Mouse (Mus musculus): ENCODE measurements at regions not wholly inside any gene's neighbourhood (a gene's known extent, or its start where the extent isn't known, plus 50 kb on each side); places are given as distances from the start of the nearest gene placed in this dataset.
A peak's percentile ranks its signal among the peaks of the same experiment; 100 is the strongest.

- intact Hi-C loops (cut with DNase I): no loop called here
- no peak for TF ChIP-seq CTCF (IDR thresholded peaks at IDR 0.05)
- no peak for DNase-seq
- H3K4me3 ChIP-seq: no peak overlapping the region
- H3K27ac ChIP-seq: no peak overlapping the region
Observed at GRCm38 (mm10) chr2:79555395-79555794, 79.8 kb upstream of the Itprid2 start.

- H3K4me3 ChIP-seq: no peak overlapping the region
- DNase-seq: no peak
- intact Hi-C loops (cut with DNase I): no loop called here
- no peak for TF ChIP-seq CTCF (IDR thresholded peaks at IDR 0.05)
- H3K27ac ChIP-seq: no peak overlapping the region
Observed at GRCm38 (mm10) chr2:79557361-79557760, 77.8 kb upstream of the Itprid2 start.

GRCm38 (mm10) chr2:79566280-79566933 is 68.7 kb upstream of the Itprid2 start:
- no peak overlapping the region for H3K4me3 ChIP-seq
- TF ChIP-seq CTCF (IDR thresholded peaks at IDR 0.05): no peak
- intact Hi-C loops (cut with DNase I): loop anchor here (5.0 kb wide), 1 partner anchor 76 kb away; no protein-coding TSS in a partner anchor
- DNase-seq: no peak
- peak overlapping the region; percentile 79 for H3K27ac ChIP-seq

- Histone ChIP-seq H3K27ac (peak overlapping the region; percentile 79), H3K4me3 (no peak overlapping the region)
- intact Hi-C loops (cut with DNase I): loop anchor here (5.0 kb wide), 1 partner anchor 75 kb away; no protein-coding TSS in a partner anchor
- DNase-seq: no peak
- TF ChIP-seq CTCF (IDR thresholded peaks at IDR 0.05): no peak
Observed at GRCm38 (mm10) chr2:79567413-79567934, 67.7 kb upstream of the Itprid2 start.

GRCm38 (mm10) chr2:79569663-79570062 is 65.5 kb upstream of the Itprid2 start:
- H3K4me3 ChIP-seq: no peak overlapping the region
- DNase-seq: no peak
- intact Hi-C loops (cut with DNase I): loop anchor here (5.0 kb wide), 2 partner anchors 58 to 73 kb away; no protein-coding TSS in a partner anchor
- H3K27ac ChIP-seq: no peak overlapping the region
- TF ChIP-seq CTCF (IDR thresholded peaks at IDR 0.05): no peak

- intact Hi-C loops (cut with DNase I): loop anchor here (5.0 kb wide), 1 partner anchor 55 kb away; no protein-coding TSS in a partner anchor
- no peak for TF ChIP-seq CTCF (IDR thresholded peaks at IDR 0.05)
Observed at GRCm38 (mm10) chr2:79571910-79572309, 63.2 kb upstream of the Itprid2 start.

GRCm38 (mm10) chr2:79575074-79575473 is 60.1 kb upstream of the Itprid2 start:
- intact Hi-C loops (cut with DNase I): no loop called here
- no peak for DNase-seq
- Histone ChIP-seq H3K4me3 (no peak overlapping the region), H3K27ac (no peak overlapping the region)
- TF ChIP-seq CTCF (IDR thresholded peaks at IDR 0.05): no peak

More at GRCm38 (mm10) chr2:79571910-79572309, 63.2 kb upstream of the Itprid2 start:
- Histone ChIP-seq H3K27ac (no peak overlapping the region), H3K4me3 (no peak overlapping the region)
- no peak for DNase-seq

- DNase-seq: no peak
- intact Hi-C loops (cut with DNase I): no loop called here
- no peak overlapping the region for H3K4me3 ChIP-seq
- H3K27ac ChIP-seq: no peak overlapping the region
- no peak for TF ChIP-seq CTCF (IDR thresholded peaks at IDR 0.05)
Observed at GRCm38 (mm10) chr2:79585022-79585774, 50.0 kb upstream of the Itprid2 start.
